Mouse (Mus musculus): ENCODE results near the gene Vps54.

The Vps54 gene

DNA sequence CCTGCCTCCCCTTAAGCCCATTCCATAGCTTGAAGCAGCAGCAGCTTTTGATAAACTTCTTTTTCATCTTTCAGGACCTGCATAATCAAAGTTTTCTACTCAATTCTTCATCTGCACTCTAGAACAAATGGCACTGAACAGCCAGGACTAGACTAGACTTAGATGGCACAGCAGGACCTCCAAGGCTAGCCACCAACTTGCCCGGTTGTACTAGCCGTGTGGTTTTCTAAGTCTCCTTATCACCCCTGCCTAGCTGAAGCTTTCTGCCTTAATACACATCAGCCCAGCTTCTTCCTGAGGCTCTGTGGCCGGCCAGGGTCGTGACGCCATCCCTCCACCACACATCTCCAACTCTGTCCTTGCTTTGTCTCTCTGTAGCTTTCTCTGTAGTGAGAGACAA is 89.1 kb downstream of the Vps54 start:
- CTCF ChIA-PET = interaction anchor here (0.5 kb wide), 1 partner anchor 1659 kb away, joined by 17 read pairs; no protein-coding TSS in a partner anchor

DNA sequence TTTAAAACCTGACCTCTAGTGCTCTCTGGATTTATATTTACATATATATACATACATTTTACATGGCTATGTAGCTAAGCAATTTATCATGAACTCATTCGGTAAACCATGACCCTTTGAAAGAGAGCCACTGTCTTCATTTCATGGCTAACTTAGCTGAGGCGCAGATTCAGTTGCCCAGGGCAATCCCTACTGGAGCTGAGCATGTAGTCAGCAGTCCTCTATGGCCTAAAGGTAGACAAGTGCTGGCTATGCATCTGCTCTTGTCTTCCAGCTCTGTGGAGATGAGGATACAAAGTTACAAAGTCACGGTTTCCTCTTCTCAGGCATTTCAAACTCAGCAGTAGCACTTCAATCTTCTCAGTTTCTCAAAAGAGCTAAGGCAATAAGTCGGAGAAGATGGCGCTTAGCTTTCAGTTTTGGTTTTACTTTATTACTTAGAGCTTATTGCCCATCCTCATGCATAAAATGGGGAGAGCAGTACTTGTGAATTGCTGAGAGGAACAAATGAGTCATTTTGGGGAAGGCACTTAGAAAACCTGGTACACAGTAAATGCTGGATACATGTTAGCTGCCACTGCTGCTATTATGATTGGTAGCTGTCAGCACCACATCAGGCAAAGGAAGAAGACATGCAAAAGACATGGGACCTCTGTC is 93.7 kb downstream of the Vps54 start:
- CTCF ChIA-PET = interaction anchor here (1.1 kb wide), 1 partner anchor 17 kb away, joined by 3 read pairs; no protein-coding TSS in a partner anchor

DNA sequence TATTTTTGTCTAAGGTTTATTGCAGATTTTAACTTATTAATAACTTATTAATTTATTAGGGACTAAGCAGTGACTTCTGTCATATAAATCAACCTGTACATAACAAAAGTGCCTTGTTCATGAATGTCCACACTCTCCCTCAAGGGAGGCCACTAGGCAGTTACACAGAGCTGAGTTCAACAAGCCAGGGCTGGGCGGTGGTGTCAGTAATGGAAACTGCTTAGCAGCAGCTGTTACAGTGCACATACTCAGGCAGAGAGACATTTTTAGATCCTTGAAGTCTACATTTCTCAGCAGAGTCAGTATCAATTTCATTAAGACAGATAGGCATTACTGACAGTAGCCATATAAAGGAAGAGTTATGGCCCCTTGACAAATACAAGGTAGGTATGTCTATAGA is 98.8 kb downstream of the Vps54 start:
- CTCF ChIA-PET = interaction anchor here (0.5 kb wide), 1 partner anchor 510 kb away, joined by 3 read pairs; no protein-coding TSS in a partner anchor

DNA sequence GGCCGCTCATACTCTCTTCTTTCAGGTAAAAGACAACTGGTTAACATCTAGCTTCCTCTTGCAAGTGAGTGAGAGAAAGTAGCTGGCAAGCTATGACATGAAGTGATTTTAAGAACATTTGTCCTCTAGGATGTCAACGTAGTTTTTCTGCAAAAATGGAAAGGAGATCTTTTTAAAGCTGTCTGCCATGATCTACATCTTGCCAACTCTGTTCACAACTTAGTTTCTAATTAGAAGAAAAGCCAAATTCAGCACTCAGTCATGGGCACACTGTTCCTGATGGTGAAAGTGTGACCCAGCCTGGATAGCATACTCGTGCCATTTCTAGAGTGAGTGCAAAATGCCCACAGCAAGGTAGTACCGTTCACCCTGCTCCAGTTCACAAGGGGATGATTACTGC is 100.0 kb downstream of the Vps54 start:
- CTCF ChIA-PET = no interaction called here

DNA sequence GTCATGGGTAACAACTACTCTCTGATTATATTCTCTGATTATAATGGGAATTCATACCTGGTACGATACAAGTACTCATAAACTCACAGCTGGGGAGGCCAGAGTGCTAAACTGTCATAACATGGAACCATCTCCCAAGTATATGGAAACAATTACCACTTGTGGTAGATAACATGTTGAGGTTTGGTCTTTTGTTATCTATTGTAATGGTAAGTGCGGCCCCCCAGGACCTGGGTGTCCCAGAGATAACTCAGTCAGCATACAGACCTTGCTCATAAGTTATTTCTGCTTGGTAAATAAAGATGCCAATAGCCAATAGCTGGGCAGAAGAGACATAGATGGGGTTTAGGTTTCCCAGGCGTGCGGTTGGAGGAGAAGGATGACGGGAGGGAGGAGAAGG is 104.4 kb downstream of the Vps54 start:
- CTCF ChIA-PET = no interaction called here

DNA sequence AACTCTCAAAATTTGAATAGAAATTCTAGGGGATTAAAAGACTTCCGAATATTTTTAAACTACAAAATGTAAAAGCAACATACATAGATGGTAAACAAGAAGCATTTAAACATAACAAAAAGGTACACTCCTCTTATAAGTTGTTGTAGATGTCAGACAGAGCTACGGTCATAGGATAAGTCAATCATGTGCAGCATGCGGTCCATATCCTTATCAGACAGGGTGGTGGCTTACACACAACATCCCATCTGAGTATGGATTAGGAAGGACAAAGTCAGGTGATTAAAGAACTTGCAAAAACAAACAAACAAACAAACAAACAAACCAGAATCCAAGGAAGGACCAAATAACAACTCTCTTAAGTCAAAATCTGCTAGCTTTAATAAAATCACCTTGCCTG is 106.9 kb downstream of the Vps54 start:
- CTCF ChIA-PET = no interaction called here

DNA sequence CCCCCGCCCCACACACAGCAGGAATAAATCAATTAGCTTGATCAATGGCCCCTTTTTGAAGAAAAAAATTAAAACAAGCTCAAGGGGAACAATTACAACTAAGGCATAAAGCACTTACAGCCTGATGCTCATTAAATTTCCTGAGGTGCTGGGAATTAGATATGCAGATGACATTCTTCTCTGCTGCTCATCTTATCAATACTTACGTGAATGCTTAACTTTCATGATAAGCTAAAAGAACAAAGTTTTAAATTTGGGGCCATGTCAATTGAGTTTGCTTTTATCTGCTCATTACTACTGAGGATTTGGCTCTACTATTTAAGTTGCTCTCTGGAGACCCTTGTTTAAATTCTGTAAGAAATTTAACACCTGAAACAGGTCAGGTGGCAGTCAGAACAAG is 109.8 kb downstream of the Vps54 start:
- CTCF ChIA-PET = interaction anchor here (0.6 to 1.0 kb wide), 3 partner anchors 8 to 16 kb away, joined by 3 to 5 read pairs (median 3); no protein-coding TSS in a partner anchor

DNA sequence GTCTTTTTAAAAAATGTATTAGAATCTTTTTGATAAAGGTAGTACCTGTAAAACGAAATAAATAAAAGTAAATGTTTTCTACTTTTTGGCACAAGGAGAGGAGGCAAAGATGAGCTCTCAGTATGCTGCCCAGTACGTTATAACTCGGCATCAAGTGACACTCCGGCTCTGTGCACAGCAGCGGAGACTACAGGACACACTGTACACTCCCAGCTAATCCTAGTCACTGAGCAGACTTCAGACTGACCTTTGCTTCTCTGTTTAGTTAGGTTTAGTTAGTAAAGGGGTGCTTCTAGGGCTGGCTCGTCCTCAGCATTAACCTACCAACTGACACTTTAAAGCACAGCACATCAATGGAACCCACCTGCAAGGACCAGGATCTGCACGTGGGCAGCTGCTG is 112.2 kb downstream of the Vps54 start:
- CTCF ChIA-PET = interaction anchor here (1.0 kb wide), 1 partner anchor 28 kb away, joined by 3 read pairs; no protein-coding TSS in a partner anchor

DNA sequence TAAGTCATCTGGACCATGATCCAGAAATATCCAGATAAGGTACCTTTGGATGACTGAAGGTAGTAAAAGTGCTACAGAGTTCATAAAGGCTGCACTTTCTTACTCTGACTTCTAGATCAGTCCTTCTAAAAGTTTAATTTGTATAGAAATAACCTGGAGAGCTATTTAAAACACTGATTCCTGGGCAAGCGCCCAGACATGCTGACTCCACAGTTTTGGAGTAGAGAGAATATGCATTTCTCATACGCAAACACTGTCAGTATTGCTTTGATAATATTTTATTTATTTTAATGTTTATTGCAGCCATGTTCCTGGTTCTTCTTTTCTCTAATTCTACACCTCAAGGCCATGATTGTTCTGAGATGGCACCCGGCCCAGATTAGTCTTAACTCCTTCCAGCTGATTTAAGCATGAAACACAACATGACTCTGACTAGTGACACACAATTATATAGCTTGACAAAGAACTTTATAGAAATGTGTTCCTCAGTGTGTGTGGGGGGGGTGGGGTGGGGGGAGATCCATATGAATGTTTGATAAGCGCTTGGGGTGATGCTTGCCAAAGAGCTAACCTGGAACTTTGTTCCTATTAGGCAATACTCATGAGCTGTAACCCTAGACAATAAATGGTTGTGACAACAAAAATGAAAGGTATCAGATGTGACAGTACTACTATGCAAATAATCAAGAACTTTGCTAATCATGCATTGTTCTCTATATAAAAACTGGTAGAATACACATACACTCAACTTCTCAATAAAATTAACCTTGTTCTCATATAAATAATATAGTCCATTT is 124.3 kb downstream of the Vps54 start:
- CTCF ChIA-PET = no interaction called here

DNA sequence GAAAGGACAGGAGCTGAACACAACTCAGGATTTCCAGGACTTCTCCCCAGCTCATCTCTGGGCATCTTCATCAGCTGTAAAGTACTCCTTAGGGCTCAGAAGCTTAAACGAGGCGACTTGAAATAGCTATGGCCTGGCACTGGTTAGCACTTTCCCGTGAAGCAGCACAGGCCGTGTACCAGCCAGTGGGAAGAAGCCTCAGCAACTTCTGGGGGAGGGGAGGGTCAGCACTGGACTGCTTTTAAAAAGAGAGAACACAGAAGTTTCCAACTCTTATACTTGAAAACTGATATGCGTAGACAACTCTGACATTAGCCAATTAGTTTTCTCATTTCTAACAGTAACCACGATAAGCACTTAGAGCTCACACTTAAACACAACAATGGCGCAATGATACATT is 129.4 kb downstream of the Vps54 start:
- CTCF ChIA-PET = interaction anchor here (0.6 kb wide), 1 partner anchor 23 kb away, joined by 3 read pairs; no protein-coding TSS in a partner anchor

DNA sequence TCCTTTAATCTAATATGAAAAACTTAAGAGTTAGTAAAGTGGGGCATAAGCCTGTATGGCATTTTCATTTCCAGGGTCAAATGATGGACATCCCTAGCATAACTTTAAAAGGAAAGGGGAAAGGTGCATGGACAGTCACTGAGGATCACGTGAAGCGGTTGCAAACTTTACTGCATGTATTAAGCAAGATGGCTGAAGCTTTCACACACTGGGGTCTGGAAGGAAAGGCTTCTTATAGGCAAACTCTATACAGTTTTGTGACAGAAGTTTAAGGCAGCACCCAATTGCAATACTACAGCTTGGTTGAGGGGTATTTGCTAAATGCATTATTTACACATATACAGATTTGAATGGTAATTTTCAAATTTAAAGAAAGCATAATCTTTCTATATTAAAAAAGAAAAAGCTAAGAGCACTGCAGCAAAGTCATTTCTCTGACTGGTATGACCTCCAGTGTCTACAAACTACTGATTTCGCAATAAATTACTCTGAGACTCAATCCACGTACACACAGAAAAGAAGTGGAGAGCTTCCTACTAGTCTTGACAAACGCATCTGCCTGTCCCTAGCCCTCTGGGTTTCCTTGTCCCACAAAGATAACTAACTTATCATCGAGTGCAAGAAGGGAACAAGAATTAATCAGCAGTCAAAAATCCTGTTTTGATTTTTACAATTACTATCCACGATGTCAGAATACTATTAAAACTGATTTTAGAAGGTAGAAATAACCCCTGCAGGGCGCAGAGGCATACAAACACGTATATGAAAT is 130.4 kb downstream of the Vps54 start:
- CTCF ChIA-PET = interaction anchor here (0.6 kb wide), 1 partner anchor 22 kb away, joined by 3 read pairs; no protein-coding TSS in a partner anchor

DNA sequence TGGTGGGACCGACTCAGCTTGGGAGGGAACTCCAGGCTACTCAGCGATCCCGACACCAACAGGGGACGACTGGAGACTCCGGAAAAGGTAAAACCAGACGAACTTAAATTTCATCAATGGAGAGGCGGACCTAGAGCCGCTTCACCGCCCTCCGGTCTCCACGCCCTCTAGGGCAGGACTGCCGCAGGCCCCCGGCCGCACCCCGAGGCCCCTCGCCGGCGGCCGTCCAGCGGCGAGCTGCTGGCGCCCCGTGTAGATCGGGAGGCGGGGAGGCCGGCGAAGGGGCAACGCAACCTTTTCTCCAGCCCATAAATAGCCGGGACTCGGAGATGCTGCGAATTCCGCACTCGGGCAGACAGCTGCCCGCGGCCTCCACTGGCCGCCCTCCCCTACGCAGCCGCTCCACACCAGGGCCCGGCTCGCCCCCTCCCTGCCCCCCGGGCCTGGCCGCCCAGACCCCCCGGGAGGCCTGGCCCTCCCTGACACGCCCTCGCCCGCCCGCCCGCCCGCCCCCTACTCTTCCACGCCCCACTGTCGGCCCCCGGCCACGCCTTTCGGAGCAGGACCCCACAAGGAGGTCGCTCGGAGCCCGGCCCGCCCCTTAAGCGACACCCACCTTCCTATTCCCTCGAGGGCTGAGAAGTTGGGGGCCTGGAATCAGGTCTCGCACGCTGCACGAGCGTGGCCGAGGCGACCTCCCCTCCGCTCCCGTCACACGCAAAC is 131.5 kb downstream of the Vps54 start:
- CTCF ChIA-PET = no interaction called here
